Mouse (Mus musculus) liver, adult 2 months (tissue): Measurements from ENCODE around the gene Bglap.

ENCODE experiments used
- CTCF ChIP-seq: fragments of 200-500 bp; IDR thresholded peaks from 2 replicates; pipeline ENCODE4 v1.5.1; 2011; ENCODE audit warnings: low read depth, low read length, control low read depth
- POLR2A ChIP-seq: fragments of 200-500 bp; IDR thresholded peaks from 2 replicates; pipeline ENCODE4 v1.6.1; 2011; ENCODE audit warnings: low read length, control low read depth; ENCODE audit not compliant: insufficient read depth; ENCODE audit errors: extremely low read depth

DNA sequence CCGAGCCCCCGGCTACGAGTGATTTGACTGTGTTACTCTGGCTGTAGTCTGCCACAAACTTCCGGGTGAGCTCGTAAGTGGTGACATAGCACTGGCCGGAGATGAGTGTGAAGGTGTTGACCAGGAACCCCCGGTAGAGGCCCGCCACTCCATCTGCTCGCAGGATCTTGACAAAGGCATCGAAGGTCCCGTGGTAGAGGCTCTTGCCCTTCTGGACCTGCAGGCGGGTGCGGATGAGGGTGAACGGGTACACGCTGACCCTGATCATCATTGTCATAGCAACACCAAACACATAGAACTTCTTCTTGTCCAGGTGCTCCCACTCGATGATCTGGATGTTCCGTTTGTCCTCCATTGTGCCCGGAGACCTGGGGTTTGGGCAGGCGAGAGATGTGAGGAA is 36.5 kb upstream of the Bglap start:
- no peak for TF ChIP-seq CTCF
- TF ChIP-seq POLR2A, result no peak
